Mouse (Mus musculus) layer of hippocampus, postnatal 14 days (tissue): Measurements from ENCODE around the gene Gm21953. TPM values are rescaled to one million over a fixed set of nuclear protein-coding genes. Genes with fewer than 3 reads are reported as not detected.
"Not testable (repeated sequence)": the region's sequence is repeated elsewhere in the genome, so short reads cannot be mapped to it uniquely, and the experiment has no call there.

Source experiments
- DNase-seq, 2 experiments: peaks; one replicate each; pipeline ENCODE4 v3.0.0; 2021 to 2022; ENCODE audit warnings: low spot score in 2 of 2, mixed read lengths in 1 of 2
- long read RNA-seq, 2 experiments: library from polyadenylated mRNA; stranded (forward); transcript quantifications; one replicate each; pipeline ENCODE4 v2.0.0; 2021
- total RNA-seq, 2 experiments: library from RNA; stranded (reverse); gene quantifications; 2 replicates each; pipeline ENCODE4 v1.2.3; 2021

The Gm21953 gene
- not detected for total RNA-seq
- long read RNA-seq, experiment 1, partial matches to known transcripts, result 0 of 1 reads
- long read RNA-seq, experiment 1, other reads (novel, unspliced or antisense), result 1 of 1 reads
- long read RNA-seq, experiment 2, result 0 reads

DNA sequence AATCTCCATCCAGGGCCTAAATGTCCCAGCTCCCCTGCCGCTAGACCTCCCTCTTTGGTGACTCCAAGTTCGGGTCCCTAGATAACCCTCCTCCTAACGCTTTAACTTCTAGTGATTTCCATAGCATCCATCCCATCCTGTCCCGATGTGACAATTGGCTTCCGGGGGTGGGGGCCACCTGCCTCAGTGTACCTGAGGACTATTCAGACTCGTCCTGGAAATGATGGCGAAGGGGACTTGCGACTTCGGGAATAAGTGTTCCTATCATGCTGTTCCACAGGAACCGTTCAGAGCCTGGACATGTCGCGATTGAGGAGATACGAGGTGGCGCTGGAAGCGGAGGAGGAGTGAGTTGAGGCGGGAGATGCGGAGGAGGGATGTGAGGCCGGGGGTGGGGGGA lies at the start of gene Gm21953:
Gene Gm21953, plus strand, starts transcription at position 301 of the 400 bp plus-strand sequence.
- not testable (repeated sequence) for DNase-seq

DNA sequence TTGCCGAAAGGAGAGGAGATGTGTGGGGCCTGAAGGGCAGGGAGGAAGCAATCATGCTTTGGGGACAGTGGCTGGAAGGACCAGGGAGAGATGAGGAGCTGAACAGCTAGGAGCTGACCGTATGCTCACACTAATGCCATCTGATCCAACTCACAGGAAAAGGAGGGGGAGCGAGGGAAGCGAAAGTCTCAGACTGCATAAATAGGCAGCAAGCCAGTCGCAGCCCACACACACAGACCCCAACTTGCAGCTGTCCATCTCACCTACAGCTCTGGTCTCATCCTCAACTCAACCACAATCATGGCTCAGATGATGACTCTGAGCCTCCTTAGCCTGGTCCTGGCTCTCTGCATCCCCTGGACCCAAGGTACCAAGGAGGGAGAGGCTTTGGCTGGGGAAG lies 38.6 kb upstream of the Gm21953 start, which contains the start of gene Ccl21b:
Gene Ccl21b, plus strand, starts transcription at position 301 of the 400 bp plus-strand sequence.
- DNase-seq, result not testable (repeated sequence)

GRCm38 (mm10) chr4:42318034-42318433 lies 24.0 kb downstream of the Gm21953 start, which contains the start of gene Fam205a3:
Gene Fam205a3 (plus strand): TSS chr4:42318334.
- DNase-seq, result not testable (repeated sequence)

Other genes starting within 250 kb of the Gm21953 start
- gene Gm3893, start 203.1 kb upstream of the Gm21953 start, total RNA-seq, result not detected
- gene Gm13304, start 179.4 kb upstream of the Gm21953 start, total RNA-seq, result 10 to 100 TPM; 12.4 to 14.1 TPM
- 1 to 10 TPM; 8.9 to 9.1 TPM for gene Gm13306, start 140.8 kb upstream of the Gm21953 start, total RNA-seq
- 1 to 10 TPM; 3.4 to 3.7 TPM for gene Gm13305, start 125.7 kb upstream of the Gm21953 start, total RNA-seq
- 1 to 10 TPM; 6.0 to 6.7 TPM for gene Gm10600, start 53.6 kb upstream of the Gm21953 start, total RNA-seq
- gene Ccl21b, start 38.5 kb upstream of the Gm21953 start, total RNA-seq, result not detected
- under 1 TPM in 1 of 2 experiments, not detected in 1; 0.76 TPM for gene Fam205a3, start 24.1 kb downstream of the Gm21953 start, total RNA-seq
- gene Gm21586, start 145.1 kb downstream of the Gm21953 start, total RNA-seq, result not detected
- gene Gm2163, start 172.5 kb downstream of the Gm21953 start, total RNA-seq, result 1 to 10 TPM; 1.8 to 1.9 TPM
- under 1 TPM in 1 of 2 experiments, not detected in 1; 0.76 TPM for gene Fam205a2, start 233.9 kb downstream of the Gm21953 start, total RNA-seq